Mouse (Mus musculus): Measurements from ENCODE around the gene Soat2.
"Not testable (repeated sequence)": the region's sequence is repeated elsewhere in the genome, so short reads cannot be mapped to it uniquely, and the experiment has no call there.

The Soat2 gene

GRCm38 (mm10) chr15:102147674-102148402 is 2.5 kb upstream of the Soat2 start:
- DNase-seq: no peak

GRCm38 (mm10) chr15:102149561-102149960 is 765 bp upstream of the Soat2 start:
- no peak for DNase-seq

GRCm38 (mm10) chr15:102152646-102153045 is 2.3 kb downstream of the Soat2 start:
- peak; percentile 81 for DNase-seq

GRCm38 (mm10) chr15:102155006-102155405 is 4.7 kb downstream of the Soat2 start:
- not testable (repeated sequence) for DNase-seq

- DNase-seq: peak; percentile 88
Observed at GRCm38 (mm10) chr15:102156836-102157235, 6.5 kb downstream of the Soat2 start.

- DNase-seq: peak; percentile 88
Observed at GRCm38 (mm10) chr15:102160415-102161060, 10.2 kb downstream of the Soat2 start.

- no peak for DNase-seq
Observed at GRCm38 (mm10) chr15:102163900-102164693, 13.8 kb downstream of the Soat2 start.

GRCm38 (mm10) chr15:102165468-102166100 is 15.3 kb downstream of the Soat2 start:
- DNase-seq: no peak

GRCm38 (mm10) chr15:102167620-102168021 is 17.3 kb downstream of the Soat2 start:
- no peak for DNase-seq

GRCm38 (mm10) chr15:102169064-102169463 is 18.7 kb downstream of the Soat2 start:
- DNase-seq: no peak

GRCm38 (mm10) chr15:102173581-102173980 is 23.3 kb downstream of the Soat2 start:
- DNase-seq: no peak

GRCm38 (mm10) chr15:102175736-102176319 is 25.5 kb downstream of the Soat2 start:
- no peak for DNase-seq

GRCm38 (mm10) chr15:102176571-102177316 is 26.4 kb downstream of the Soat2 start:
- DNase-seq: peak; percentile 87

GRCm38 (mm10) chr15:102177417-102177816 is 27.1 kb downstream of the Soat2 start:
- peak; percentile 88 for DNase-seq

- DNase-seq: peak; percentile 96
Observed at GRCm38 (mm10) chr15:102178279-102178678, 28.0 kb downstream of the Soat2 start.

- DNase-seq: no peak
Observed at GRCm38 (mm10) chr15:102179106-102179505, 28.8 kb downstream of the Soat2 start.

GRCm38 (mm10) chr15:102179924-102180323 is 29.6 kb downstream of the Soat2 start:
- peak; percentile 84 for DNase-seq

GRCm38 (mm10) chr15:102183076-102183475 is 32.8 kb downstream of the Soat2 start:
- no peak for DNase-seq

- DNase-seq: no peak
Observed at GRCm38 (mm10) chr15:102186239-102186638, 35.9 kb downstream of the Soat2 start.

- peak; percentile 97 for DNase-seq
Observed at GRCm38 (mm10) chr15:102188096-102188495, 37.8 kb downstream of the Soat2 start.

- no peak for DNase-seq
Observed at GRCm38 (mm10) chr15:102188883-102189282, 38.6 kb downstream of the Soat2 start.

- no peak for DNase-seq
Observed at GRCm38 (mm10) chr15:102191699-102192098, 41.4 kb downstream of the Soat2 start.

Measured in heart, adult 11 months (tissue).